Mouse (Mus musculus) testis, adult 2 months (tissue): ENCODE results near the gene Vars2.

Source experiments
- CTCF ChIP-seq: fragments of 200-500 bp; IDR thresholded peaks from 2 replicates; pipeline ENCODE4 v1.5.1; 2012; ENCODE audit warnings: low read depth, mild to moderate bottlenecking, inconsistent platforms, low read length, moderate library complexity; ENCODE audit not compliant: control insufficient read depth, insufficient read depth, insufficient replicate concordance
- POLR2A ChIP-seq: fragments of 200-500 bp; IDR thresholded peaks from 2 replicates; pipeline ENCODE4 v1.6.1; 2012; ENCODE audit warnings: low read depth, mild to moderate bottlenecking, inconsistent platforms, low read length, moderate library complexity; ENCODE audit not compliant: control insufficient read depth

GRCm38 (mm10) chr17:35693906-35694305 is 26.5 kb upstream of the Vars2 start:
- TF ChIP-seq POLR2A (no peak), CTCF (no peak)
